Mouse (Mus musculus) embryonic facial prominence, embryonic 13.5 days (tissue): ENCODE measurements at regions not wholly inside any gene's neighbourhood (a gene's known extent, or its start where the extent isn't known, plus 50 kb on each side); places are given as distances from the start of the nearest gene placed in this dataset.

Source experiments
- ATAC-seq: fragments of 200-750 bp; cut with Nextera tagmentation; 2 replicates; pipeline ENCODE4 v1.8.0; 2017; ENCODE audit warnings: low read depth; ENCODE audit not compliant: insufficient number of reproducible peaks, insufficient read depth, low FRiP score, low TSS enrichment
- H3K27ac ChIP-seq: fragments of 300-500 bp; sonication (generic); 2 replicates; pipeline ENCODE4 v1.5.1; 2015; ENCODE audit warnings: moderate library complexity, mild to moderate bottlenecking, inconsistent platforms
- H3K27me3 ChIP-seq: fragments of 300-500 bp; sonication (generic); 2 replicates; pipeline ENCODE4 v1.6.1; 2015; ENCODE audit warnings: mild to moderate bottlenecking, inconsistent platforms
- H3K36me3 ChIP-seq: fragments of 300-500 bp; sonication (generic); 2 replicates; pipeline ENCODE4 v1.6.1; 2015; ENCODE audit warnings: mild to moderate bottlenecking, inconsistent platforms
- H3K4me1 ChIP-seq: fragments of 300-500 bp; sonication (generic); 2 replicates; pipeline ENCODE4 v1.6.1; 2015; ENCODE audit warnings: inconsistent platforms
- H3K4me2 ChIP-seq: fragments of 300-500 bp; sonication (generic); 2 replicates; pipeline ENCODE4 v1.6.1; 2015; ENCODE audit warnings: moderate library complexity, mild to moderate bottlenecking, inconsistent platforms
- H3K4me3 ChIP-seq: fragments of 300-500 bp; sonication (generic); 2 replicates; pipeline ENCODE4 v1.5.1; 2015; ENCODE audit warnings: mild to moderate bottlenecking, inconsistent platforms
- H3K9ac ChIP-seq: fragments of 300-500 bp; sonication (generic); 2 replicates; pipeline ENCODE4 v1.6.1; 2015; ENCODE audit warnings: mild to moderate bottlenecking, inconsistent platforms
- H3K9me3 ChIP-seq: fragments of 300-500 bp; sonication (generic); 2 replicates; pipeline ENCODE4 v1.6.1; 2016; ENCODE audit warnings: inconsistent platforms
- whole genome bisulfite sequencing: fragments of 180-500 bp; shearing (Covaris S2); methylation state at CpG from one replicate; pipeline ENCODE4 v1.1.7; 2015; ENCODE audit warnings: mixed read lengths; 5-methylcytosine and 5-hydroxymethylcytosine counted together

DNA sequence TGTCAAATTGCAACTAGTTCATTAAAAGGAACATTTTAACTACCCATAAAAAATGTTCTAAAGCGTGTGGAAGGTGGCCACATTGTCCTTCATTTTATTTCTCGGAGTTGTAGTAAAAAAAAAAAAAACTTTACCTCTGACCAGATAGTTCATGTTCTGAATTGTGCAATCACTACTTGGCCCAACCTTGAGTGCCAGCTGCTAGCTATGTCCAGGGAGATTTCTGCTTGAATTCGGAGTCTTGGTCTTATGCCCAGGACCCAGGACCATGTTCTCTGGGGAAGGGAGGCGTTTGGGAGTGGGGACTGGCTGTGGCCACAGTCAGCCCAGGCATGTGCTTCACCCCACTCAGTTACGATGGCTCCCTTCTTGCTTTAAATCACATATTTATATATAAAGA, 54.9 kb upstream of the Atp1b3 start:
- no peak overlapping the region for H3K4me3 ChIP-seq
- H3K9me3 ChIP-seq: no peaks in the 10 kb centered on the region
- H3K4me2 ChIP-seq: no peak overlapping the region
- H3K4me1 ChIP-seq: peaks cover 10% of the 10 kb centered on the region
- no peaks in the 10 kb centered on the region for H3K36me3 ChIP-seq
- no peaks in the 10 kb centered on the region for H3K27me3 ChIP-seq
- no peak overlapping the region for H3K27ac ChIP-seq
- 83% methylated on average over 5 of the region's 5 CpGs for WGBS
- ATAC-seq: no peak
- no peak overlapping the region for H3K9ac ChIP-seq

DNA sequence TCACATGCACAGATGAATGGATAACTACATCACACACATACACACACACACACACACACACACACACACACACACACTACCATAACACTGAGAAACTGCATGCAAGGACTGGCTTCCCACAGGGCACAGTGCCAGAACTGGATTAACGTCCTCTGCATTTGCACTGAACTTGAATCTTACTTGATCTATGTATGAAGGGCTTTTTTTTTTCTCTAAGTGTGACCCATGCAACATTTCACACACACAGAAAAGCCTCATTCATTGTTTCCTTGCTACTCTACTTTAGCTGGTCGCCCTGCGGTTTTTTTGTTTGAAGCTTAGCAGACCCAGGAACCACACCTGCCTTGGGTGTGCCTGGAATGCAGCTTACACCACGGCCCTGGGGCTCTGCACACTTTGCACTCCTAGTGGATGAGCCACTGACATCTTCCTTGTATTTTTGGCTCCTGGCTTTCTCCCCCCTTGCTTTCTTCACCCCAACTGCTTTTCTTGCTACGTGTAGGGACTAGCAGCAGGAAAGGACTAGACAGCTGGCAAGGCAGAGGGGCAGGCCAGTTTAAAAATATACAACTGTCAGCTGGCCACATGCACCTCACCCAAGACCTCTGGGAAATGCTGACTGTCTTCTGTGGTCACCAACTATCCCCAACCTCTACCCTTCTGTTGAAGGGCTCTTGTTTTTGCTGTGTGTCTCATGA, 51.8 kb upstream of the Atp1b3 start:
- Histone ChIP-seq H3K4me3 (no peak overlapping the region), H3K36me3 (no peaks in the 10 kb centered on the region), H3K9me3 (no peaks in the 10 kb centered on the region), H3K9ac (no peak overlapping the region), H3K27ac (peak overlapping the region; percentile 44), H3K4me1 (peaks cover 10% of the 10 kb centered on the region), H3K27me3 (no peaks in the 10 kb centered on the region), H3K4me2 (no peak overlapping the region)
- WGBS: 49% methylated on average over 5 of the region's 5 CpGs
- ATAC-seq: peak; percentile 27; the same call in 1 of the 2 replicates
